Mouse (Mus musculus): ENCODE results near the gene Comtd1. TPM values are rescaled to one million over a fixed set of nuclear protein-coding genes. Genes with fewer than 3 reads are reported as not detected.

The Comtd1 gene
- polyA plus RNA-seq, 1 experiment from 2014 or later, result 19.4 TPM

GRCm38 (mm10) chr14:21801624-21802023, 47.2 kb downstream of the Comtd1 start:
- 0 out of 2 replicates have a peak, but pooled peaks cover 5% of the 10 kb centered on the region for H3K36me3 ChIP-seq (ENCODE audit: control insufficient read depth, insufficient read depth, low read length)
- no peak overlapping the region for H3K27ac ChIP-seq (replicated peaks; ENCODE audit: low read depth, low read length)
- H3K4me1 ChIP-seq (ENCODE audit: control insufficient read depth, insufficient read depth, low read length), result no peaks in the 10 kb centered on the region
- no peaks in the 10 kb centered on the region for H3K9me3 ChIP-seq (ENCODE audit: control insufficient read depth, low read length)
- H3K4me3 ChIP-seq (ENCODE audit: low read depth, low read length), result no peak overlapping the region
- DNase-seq (ENCODE audit: low spot score), result no peak
- ATAC-seq (ENCODE audit: low read depth), result no peak
- no peaks in the 10 kb centered on the region for H3K27me3 ChIP-seq (replicated peaks; ENCODE audit: control insufficient read depth, insufficient read depth, low read length)
- no peak overlapping the region for H3K4me2 ChIP-seq (ENCODE audit: low read depth, low read length)
- H3K9ac ChIP-seq (ENCODE audit: low read depth, low read length), result no peak overlapping the region
- WGBS, result 82% methylated on average over 7 of the region's 7 CpGs

- Histone ChIP-seq H3K9me3 (ENCODE audit: control insufficient read depth, low read length) (no peaks in the 10 kb centered on the region), H3K27ac (replicated peaks; ENCODE audit: low read depth, low read length) (no peak overlapping the region), H3K4me3 (ENCODE audit: low read depth, low read length) (no peak overlapping the region), H3K27me3 (replicated peaks; ENCODE audit: control insufficient read depth, insufficient read depth, low read length) (no peaks in the 10 kb centered on the region), H3K4me2 (ENCODE audit: low read depth, low read length) (no peak overlapping the region), H3K4me1 (ENCODE audit: control insufficient read depth, insufficient read depth, low read length) (no peaks in the 10 kb centered on the region), H3K9ac (ENCODE audit: low read depth, low read length) (no peak overlapping the region), H3K36me3 (ENCODE audit: control insufficient read depth, insufficient read depth, low read length) (0 out of 2 replicates have a peak, but pooled peaks cover 5% of the 10 kb centered on the region)
- ATAC-seq (ENCODE audit: low read depth) (no peak), DNase-seq (ENCODE audit: low spot score) (no peak)
- 91% methylated on average over 4 of the region's 4 CpGs for WGBS
Observed at GRCm38 (mm10) chr14:21800641-21801040, 48.1 kb downstream of the Comtd1 start.

Other genes with a start within 250 kb of the Comtd1 start
- gene Dupd1, start 134.4 kb downstream of the Comtd1 start, polyA plus RNA-seq (2014; fragmentation: Nextera tagmentation; extraction: Ambion mirVana), result 0.55 and 0.95 TPM in 2 replicates
- gene Samd8, start 98.4 kb downstream of the Comtd1 start, polyA plus RNA-seq (2014; fragmentation: Nextera tagmentation; extraction: Ambion mirVana), result 11.6 and 13.7 TPM in 2 replicates
- gene Dusp13, start 97.8 kb downstream of the Comtd1 start, polyA plus RNA-seq (2014; fragmentation: Nextera tagmentation; extraction: Ambion mirVana), result 1.4 and 2.2 TPM in 2 replicates
- 251 and 260 TPM in 2 replicates for gene Vdac2, start 23.7 kb downstream of the Comtd1 start, polyA plus RNA-seq (2014; fragmentation: Nextera tagmentation; extraction: Ambion mirVana)
- 10.6 and 13.6 TPM in 2 replicates for gene Zfp503, start 140.6 kb upstream of the Comtd1 start, polyA plus RNA-seq (2014; fragmentation: Nextera tagmentation; extraction: Ambion mirVana)
- gene Lrmda, start 170.7 kb upstream of the Comtd1 start, polyA plus RNA-seq (2014; fragmentation: Nextera tagmentation; extraction: Ambion mirVana), result 0.24 and 0.97 TPM in 2 replicates